Mouse (Mus musculus) cerebellum, adult 2 months (tissue): ENCODE results near the gene Hoxa2.

Source experiments
- CTCF ChIP-seq: fragments of 200-500 bp; IDR thresholded peaks from 2 replicates; pipeline ENCODE4 v1.5.1; 2011; ENCODE audit warnings: low read depth, mild to moderate bottlenecking, control low read depth, low read length, moderate library complexity, borderline replicate concordance; ENCODE audit not compliant: insufficient read depth
- POLR2A ChIP-seq: fragments of 200-500 bp; IDR thresholded peaks from 2 replicates; pipeline ENCODE4 v1.6.1; 2011; ENCODE audit warnings: low read length, control low read depth, borderline replicate concordance; ENCODE audit not compliant: insufficient read depth

GRCm38 (mm10) chr6:52159979-52160378, 4.7 kb downstream of the Hoxa2 start:
- TF ChIP-seq POLR2A = no peak
- TF ChIP-seq CTCF = no peak
